Mouse (Mus musculus): ENCODE measurements around the gene Gng12.

DNA sequence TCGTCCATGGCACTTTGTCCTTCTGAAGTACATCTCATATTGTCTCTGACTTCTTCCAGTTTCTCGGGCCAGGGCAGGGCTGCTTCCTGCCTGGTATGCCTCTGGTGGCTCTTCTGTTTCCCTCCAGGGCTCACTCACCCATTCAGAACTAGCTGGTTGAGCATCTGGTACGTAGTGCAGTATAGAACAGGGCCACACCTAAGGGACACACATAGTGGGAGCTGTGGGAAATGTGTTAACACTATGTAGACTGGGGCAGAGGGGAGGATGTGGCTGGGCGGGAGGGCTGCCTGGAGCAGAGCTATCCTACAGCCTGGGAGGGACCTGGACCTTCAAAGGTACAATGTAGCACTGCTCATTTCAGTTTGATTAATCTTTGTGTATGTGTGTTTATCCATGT, 25.6 kb downstream of the Gng12 start:
- TF ChIP-seq CTCF (IDR thresholded peaks at IDR 0.05; ENCODE audit: low read depth) (no peak), EP300 (IDR thresholded peaks at IDR 0.05; ENCODE audit: low read depth) (no peak)

All from liver, embryonic 14.5 days (tissue).